8 mouse cellular contexts compared by ENCODE assay signal in genomic region chr5:28317253-28317916, GRCm38 (mm10). TPM values are rescaled to one million over a fixed set of nuclear protein-coding genes. Genes with fewer than 3 reads are reported as not detected.
DNase-seq lines count a peak whose midpoint lies in the region; ATAC-seq lines count a peak whose summit lies in the region.

No protein-coding gene starts in this region.

- peak; percentile 80 for ATAC-seq in embryonic facial prominence, embryonic 15.5 days (ENCODE audit: insufficient number of reproducible peaks, low FRiP score, low TSS enrichment, low read depth)
- ATAC-seq in limb, embryonic 13.5 days (ENCODE audit: low FRiP score, low read depth): peak; percentile 68; the same call in 1 of the 2 replicates
- ATAC-seq in neural tube, embryonic 14.5 days (ENCODE audit: low read depth): no peak; the same call in 1 of the 2 replicates

- no peaks in the 10 kb centered on the region for H3K36me3 ChIP-seq in embryonic facial prominence, embryonic 15.5 days
- H3K36me3 ChIP-seq in limb, embryonic 13.5 days: no peaks in the 10 kb centered on the region
- no peaks in the 10 kb centered on the region for H3K36me3 ChIP-seq in neural tube, embryonic 14.5 days (ENCODE audit: control insufficient read depth, insufficient read depth, low read length)

- no peaks in the 10 kb centered on the region for H3K27me3 ChIP-seq in embryonic facial prominence, embryonic 15.5 days
- no peaks in the 10 kb centered on the region for H3K27me3 ChIP-seq in limb, embryonic 13.5 days
- no peaks in the 10 kb centered on the region; the same call in 1 of the 2 replicates for H3K27me3 ChIP-seq in neural tube, embryonic 14.5 days (ENCODE audit: control insufficient read depth, insufficient read depth, low read length)

- under 1% methylated on average over 61 of the region's 62 CpGs for WGBS in embryonic facial prominence, embryonic 15.5 days
- WGBS in limb, embryonic 13.5 days: under 1% methylated on average over 62 of the region's 62 CpGs
- under 1% methylated on average over 52 of the region's 62 CpGs for WGBS in neural tube, embryonic 14.5 days

- H3K4me1 ChIP-seq in embryonic facial prominence, embryonic 15.5 days: peaks cover 16% of the 10 kb centered on the region; the same call in 1 of the 2 replicates
- peaks cover 25% of the 10 kb centered on the region for H3K4me1 ChIP-seq in limb, embryonic 13.5 days
- peaks cover 28% of the 10 kb centered on the region for H3K4me1 ChIP-seq in neural tube, embryonic 14.5 days (ENCODE audit: control insufficient read depth, insufficient read depth, low read length)

- peak overlapping the region; percentile 100 for H3K27ac ChIP-seq in embryonic facial prominence, embryonic 15.5 days (replicated peaks)
- H3K27ac ChIP-seq in limb, embryonic 13.5 days: peak overlapping the region; percentile 100
- peak overlapping the region; percentile 100 for H3K27ac ChIP-seq in neural tube, embryonic 14.5 days (ENCODE audit: low read depth, low read length)

- H3K4me3 ChIP-seq in embryonic facial prominence, embryonic 15.5 days (replicated peaks): peak overlapping the region; percentile 92
- peak overlapping the region; percentile 92 for H3K4me3 ChIP-seq in limb, embryonic 13.5 days
- H3K4me3 ChIP-seq in neural tube, embryonic 14.5 days (ENCODE audit: low read depth, low read length): peak overlapping the region; percentile 96

- H3K4me2 ChIP-seq in embryonic facial prominence, embryonic 15.5 days (replicated peaks): peak overlapping the region; percentile 65
- H3K4me2 ChIP-seq in limb, embryonic 13.5 days (replicated peaks): peak overlapping the region; percentile 75
- peak overlapping the region; percentile 80 for H3K4me2 ChIP-seq in neural tube, embryonic 14.5 days (ENCODE audit: low read depth, low read length)

- DNase-seq in embryo, embryonic 10.5 days (ENCODE audit: low spot score): peak; percentile 62
- no peak for DNase-seq in embryo, embryonic 10 days (ENCODE audit: low spot score)
- peak; percentile 57 for DNase-seq in 3134 (ENCODE audit: extremely low read depth, insufficient read length, low spot score)
- DNase-seq in left cerebral cortex, adult 8-10 months (ENCODE audit: low spot score in 2 of 2): no peak
- no peak for DNase-seq in layer of hippocampus, adult 9-11 months

- peak overlapping the region; percentile 100 for H3K9ac ChIP-seq in embryonic facial prominence, embryonic 15.5 days
- H3K9ac ChIP-seq in limb, embryonic 13.5 days: peak overlapping the region; percentile 100
- peak overlapping the region; percentile 99 for H3K9ac ChIP-seq in neural tube, embryonic 14.5 days (replicated peaks; ENCODE audit: low read depth, low read length)

- no peaks in the 10 kb centered on the region for H3K9me3 ChIP-seq in embryonic facial prominence, embryonic 15.5 days (replicated peaks)
- no peaks in the 10 kb centered on the region for H3K9me3 ChIP-seq in limb, embryonic 13.5 days
- H3K9me3 ChIP-seq in neural tube, embryonic 14.5 days (ENCODE audit: control insufficient read depth, low read length): no peaks in the 10 kb centered on the region

RNA-seq across cellular contexts. Expression of gene Rbm33, which starts 0.5 kb away (rescaled TPM):
- polyA plus RNA-seq in embryonic facial prominence, embryonic 15.5 days (2015; fragmentation: Nextera tagmentation; extraction: Ambion mirVana): 12.1 and 14.0 TPM in 2 replicates
- 12.5 and 13.6 TPM in 2 replicates for polyA plus RNA-seq in limb, embryonic 13.5 days (2015; fragmentation: Nextera tagmentation; extraction: Ambion mirVana)
- polyA plus RNA-seq in neural tube, embryonic 14.5 days (2014; fragmentation: Nextera tagmentation; extraction: Ambion mirVana): 22.1 and 26.6 TPM in 2 replicates
- 10 to 100 TPM; 60.1 to 69.3 (median 65.6) TPM for total RNA-seq in left cerebral cortex, adult 8-10 months (2022)

Comparison
In these comparisons a context has a peak if more than half of its experiments do, and no peak if none do; other contexts are left out.
1. DNase-seq: peak in embryo, embryonic 10.5 days (single experiment) and 3134 (single experiment); none in embryo, embryonic 10 days (single experiment), left cerebral cortex, adult 8-10 months (0 of 2) and layer of hippocampus, adult 9-11 months (single experiment).
2. Peak in every context shown above with its lines, with median percentiles within 50 percentile points of each other: H3K27ac ChIP-seq, H3K4me2 ChIP-seq, H3K4me3 ChIP-seq and H3K9ac ChIP-seq.